Mouse (Mus musculus): Measurements from ENCODE around the gene Efcab1. TPM values are rescaled to one million over a fixed set of nuclear protein-coding genes. Genes with fewer than 3 reads are reported as not detected.
A peak's percentile ranks its signal among the peaks of the same experiment; 100 is the strongest.

Gene Efcab1
- polyA plus RNA-seq, 1 experiment from 2014 or later = 9.0 TPM

- H3K4me1 ChIP-seq (replicated peaks; ENCODE audit: control insufficient read depth, insufficient read depth, low read length) = no peaks in the 10 kb centered on the region
- ATAC-seq (replicated peaks; ENCODE audit: low FRiP score, low TSS enrichment, low read depth) (no peak), DNase-seq (ENCODE audit: low spot score) (no peak)
- H3K36me3 ChIP-seq (ENCODE audit: control insufficient read depth, insufficient read depth, low read length) = no peaks in the 10 kb centered on the region
- no peak overlapping the region for H3K9ac ChIP-seq (ENCODE audit: low read length)
- WGBS = 59% methylated on average over 1 of the region's 1 CpGs
- H3K27me3 ChIP-seq (replicated peaks; ENCODE audit: control insufficient read depth, insufficient read depth, low read length) = no peaks in the 10 kb centered on the region
- no peak overlapping the region for H3K4me3 ChIP-seq (ENCODE audit: low read depth, low read length)
- H3K4me2 ChIP-seq (ENCODE audit: low read length) = no peak overlapping the region
- no peaks in the 10 kb centered on the region for H3K9me3 ChIP-seq (ENCODE audit: control insufficient read depth, low read length)
- H3K27ac ChIP-seq (ENCODE audit: low read depth) = no peak overlapping the region
Measured at GRCm38 (mm10) chr16:14973696-14974095, 67.3 kb downstream of the Efcab1 start.

- ATAC-seq (replicated peaks; ENCODE audit: low FRiP score, low TSS enrichment, low read depth) (no peak), DNase-seq (ENCODE audit: low spot score) (no peak)
- no peak overlapping the region for H3K9ac ChIP-seq (ENCODE audit: low read length)
- H3K36me3 ChIP-seq (ENCODE audit: control insufficient read depth, insufficient read depth, low read length) = no peaks in the 10 kb centered on the region
- no peak overlapping the region for H3K4me2 ChIP-seq (ENCODE audit: low read length)
- WGBS = 100% methylated on average over 2 of the region's 2 CpGs
- no peak overlapping the region for H3K4me3 ChIP-seq (ENCODE audit: low read depth, low read length)
- no peak overlapping the region for H3K27ac ChIP-seq (ENCODE audit: low read depth)
- H3K27me3 ChIP-seq (replicated peaks; ENCODE audit: control insufficient read depth, insufficient read depth, low read length) = no peaks in the 10 kb centered on the region
- no peaks in the 10 kb centered on the region for H3K4me1 ChIP-seq (replicated peaks; ENCODE audit: control insufficient read depth, insufficient read depth, low read length)
- H3K9me3 ChIP-seq (ENCODE audit: control insufficient read depth, low read length) = no peaks in the 10 kb centered on the region
Measured at GRCm38 (mm10) chr16:14979228-14979627, 72.8 kb downstream of the Efcab1 start.

GRCm38 (mm10) chr16:14989614-14990268, 83.3 kb downstream of the Efcab1 start:
- Histone ChIP-seq H3K36me3 (ENCODE audit: control insufficient read depth, insufficient read depth, low read length) (no peaks in the 10 kb centered on the region), H3K9ac (ENCODE audit: low read length) (no peak overlapping the region), H3K27ac (ENCODE audit: low read depth) (no peak overlapping the region), H3K27me3 (replicated peaks; ENCODE audit: control insufficient read depth, insufficient read depth, low read length) (no peaks in the 10 kb centered on the region), H3K4me1 (replicated peaks; ENCODE audit: control insufficient read depth, insufficient read depth, low read length) (peaks cover 7% of the 10 kb centered on the region; the same call in 1 of the 2 replicates), H3K4me3 (ENCODE audit: low read depth, low read length) (no peak overlapping the region), H3K4me2 (ENCODE audit: low read length) (no peak overlapping the region), H3K9me3 (ENCODE audit: control insufficient read depth, low read length) (no peaks in the 10 kb centered on the region)
- DNase-seq (ENCODE audit: low spot score) (no peak), ATAC-seq (replicated peaks; ENCODE audit: low FRiP score, low TSS enrichment, low read depth) (no peak)
- WGBS = 87% methylated on average over 6 of the region's 6 CpGs

- Histone ChIP-seq H3K4me2 (ENCODE audit: low read length) (no peak overlapping the region), H3K27me3 (replicated peaks; ENCODE audit: control insufficient read depth, insufficient read depth, low read length) (no peaks in the 10 kb centered on the region), H3K9me3 (ENCODE audit: control insufficient read depth, low read length) (no peaks in the 10 kb centered on the region), H3K9ac (ENCODE audit: low read length) (no peak overlapping the region), H3K4me3 (ENCODE audit: low read depth, low read length) (no peak overlapping the region), H3K4me1 (replicated peaks; ENCODE audit: control insufficient read depth, insufficient read depth, low read length) (peaks cover 7% of the 10 kb centered on the region; the same call in 1 of the 2 replicates), H3K36me3 (ENCODE audit: control insufficient read depth, insufficient read depth, low read length) (no peaks in the 10 kb centered on the region), H3K27ac (ENCODE audit: low read depth) (no peak overlapping the region)
- DNase-seq (ENCODE audit: low spot score) = no peak
- ATAC-seq (replicated peaks; ENCODE audit: low FRiP score, low TSS enrichment, low read depth) = no peak
- WGBS = 83% methylated on average over 3 of the region's 3 CpGs
Measured at GRCm38 (mm10) chr16:14991001-14991400, 84.6 kb downstream of the Efcab1 start.

- Histone ChIP-seq H3K27me3 (replicated peaks; ENCODE audit: control insufficient read depth, insufficient read depth, low read length) (no peaks in the 10 kb centered on the region), H3K36me3 (ENCODE audit: control insufficient read depth, insufficient read depth, low read length) (no peaks in the 10 kb centered on the region), H3K9ac (ENCODE audit: low read length) (no peak overlapping the region), H3K9me3 (ENCODE audit: control insufficient read depth, low read length) (no peaks in the 10 kb centered on the region), H3K27ac (ENCODE audit: low read depth) (peak overlapping the region; percentile 33; the same call in 1 of the 2 replicates), H3K4me3 (ENCODE audit: low read depth, low read length) (no peak overlapping the region), H3K4me2 (ENCODE audit: low read length) (no peak overlapping the region), H3K4me1 (replicated peaks; ENCODE audit: control insufficient read depth, insufficient read depth, low read length) (peaks cover 7% of the 10 kb centered on the region; the same call in 1 of the 2 replicates)
- peak; percentile 80; the same call in 1 of the 2 replicates for ATAC-seq (replicated peaks; ENCODE audit: low FRiP score, low TSS enrichment, low read depth)
- WGBS = 37% methylated on average over 3 of the region's 3 CpGs
- peak; percentile 70 for DNase-seq (ENCODE audit: low spot score)
Measured at GRCm38 (mm10) chr16:14992461-14993107, 86.2 kb downstream of the Efcab1 start.

- no peak overlapping the region for H3K4me2 ChIP-seq (ENCODE audit: low read length)
- H3K4me3 ChIP-seq (ENCODE audit: low read depth, low read length) = no peak overlapping the region
- 79% methylated on average over 2 of the region's 2 CpGs for WGBS
- no peaks in the 10 kb centered on the region for H3K9me3 ChIP-seq (ENCODE audit: control insufficient read depth, low read length)
- no peak overlapping the region for H3K27ac ChIP-seq (ENCODE audit: low read depth)
- no peaks in the 10 kb centered on the region for H3K27me3 ChIP-seq (replicated peaks; ENCODE audit: control insufficient read depth, insufficient read depth, low read length)
- H3K9ac ChIP-seq (ENCODE audit: low read length) = no peak overlapping the region
- H3K36me3 ChIP-seq (ENCODE audit: control insufficient read depth, insufficient read depth, low read length) = no peaks in the 10 kb centered on the region
- no peaks in the 10 kb centered on the region for H3K4me1 ChIP-seq (replicated peaks; ENCODE audit: control insufficient read depth, insufficient read depth, low read length)
- DNase-seq (ENCODE audit: low spot score) (no peak), ATAC-seq (replicated peaks; ENCODE audit: low FRiP score, low TSS enrichment, low read depth) (no peak)
Measured at GRCm38 (mm10) chr16:15014724-15015123, 108.3 kb downstream of the Efcab1 start.
